Mouse (Mus musculus) lung, postnatal 0 days (tissue): ENCODE data around the gene Fer1l5.

Experiments used
- CTCF ChIP-seq: IDR thresholded peaks from 2 replicates; pipeline ENCODE4 v1.5.1; 2016; ENCODE audit warnings: antibody characterized with exemption, mild to moderate bottlenecking
- EP300 ChIP-seq: IDR thresholded peaks from 2 replicates; pipeline ENCODE4 v1.6.1; 2016; ENCODE audit warnings: antibody characterized with exemption, mild to moderate bottlenecking, control low read depth

DNA sequence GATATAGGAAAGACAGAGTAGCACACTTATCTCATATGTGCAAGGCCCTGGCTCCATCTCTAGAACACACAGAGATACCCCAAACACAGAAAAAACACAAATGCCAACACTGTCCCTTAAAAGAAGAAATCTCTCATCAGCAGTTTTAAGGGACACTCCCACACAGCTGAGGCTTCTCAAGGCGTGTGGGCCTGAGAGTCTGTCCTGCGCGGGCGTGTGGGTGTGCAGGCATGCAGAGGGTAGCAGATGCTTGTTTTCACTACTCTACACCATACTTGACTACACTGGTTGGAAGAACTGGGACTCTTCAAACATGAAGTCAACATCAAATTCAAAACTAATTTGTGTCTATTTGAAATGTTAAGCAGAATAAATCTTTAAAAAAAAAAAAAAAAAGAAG, 19.7 kb upstream of the Fer1l5 start:
- TF ChIP-seq CTCF: no peak
- TF ChIP-seq EP300: no peak
